Mouse (Mus musculus) embryo, embryonic 10.5 days (tissue): ENCODE measurements at regions not wholly inside any gene's neighbourhood (a gene's known extent, or its start where the extent isn't known, plus 50 kb on each side); places are given as distances from the start of the nearest gene placed in this dataset.

Source experiments
- DNase-seq: peaks from one replicate; pipeline ENCODE4 v3.0.0-alpha.2; 2015; ENCODE audit warnings: low spot score

DNA sequence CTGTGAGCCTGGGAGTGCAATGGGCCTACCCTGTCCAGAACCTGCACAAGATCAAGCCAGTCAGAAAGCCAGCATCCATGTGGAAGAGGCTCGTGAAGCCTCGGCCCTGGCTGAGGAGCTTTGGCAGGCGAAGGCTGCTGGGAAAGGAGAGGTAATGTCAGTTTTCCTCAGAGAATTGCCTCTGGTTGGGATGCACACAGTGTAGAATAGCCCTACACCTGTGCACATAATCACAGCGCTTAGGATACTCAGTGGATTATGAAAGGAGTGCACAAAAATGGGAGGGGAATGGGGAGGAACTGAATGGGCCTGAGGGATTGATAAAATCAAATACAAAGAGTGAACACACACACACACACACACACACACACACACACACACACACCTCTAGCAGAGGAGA is 319.9 kb upstream of the Sphkap start:
- no peak for DNase-seq

DNA sequence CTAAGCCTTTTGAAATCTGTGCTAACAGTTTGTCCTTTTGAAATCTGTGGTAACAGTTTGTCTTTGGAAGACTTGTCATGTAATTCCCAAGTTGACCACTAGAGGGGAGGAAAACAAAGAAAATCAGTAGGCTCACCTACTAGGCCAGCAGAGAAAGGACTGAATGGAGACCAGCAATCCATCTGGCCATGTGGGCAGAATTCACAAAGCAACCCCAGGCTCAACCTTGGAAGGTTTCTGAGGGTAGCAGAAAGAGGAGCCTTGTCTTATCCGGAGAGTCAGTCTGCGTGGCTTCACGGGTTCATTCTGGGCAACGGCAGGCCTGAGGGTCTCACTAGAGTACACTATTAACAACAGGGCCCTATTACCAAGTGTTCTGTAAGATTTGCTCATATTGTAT is 319.2 kb upstream of the Sphkap start:
- DNase-seq: peak; percentile 88

- DNase-seq: no peak
Measured at GRCm38 (mm10) chr1:83723096-83723495, 315.1 kb upstream of the Sphkap start.

DNA sequence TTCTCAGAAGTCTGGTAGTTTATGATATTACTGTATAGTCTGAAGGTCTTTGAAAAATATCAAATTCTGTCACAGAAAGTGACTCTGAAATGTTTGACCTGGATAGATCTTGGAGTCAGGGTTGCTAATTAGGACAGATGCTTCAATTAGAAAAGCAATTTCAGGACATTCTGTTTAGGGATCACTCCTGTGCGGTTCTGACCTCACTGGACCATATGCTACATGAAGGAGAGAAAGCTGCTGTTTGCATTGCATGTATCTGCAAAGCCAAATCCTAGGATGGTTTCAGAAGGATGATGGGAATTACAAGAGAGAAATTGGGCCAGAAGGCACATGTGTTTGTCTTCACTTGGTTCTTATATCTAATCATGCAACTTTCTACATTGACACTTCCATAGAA is 312.2 kb upstream of the Sphkap start:
- DNase-seq: no peak

DNA sequence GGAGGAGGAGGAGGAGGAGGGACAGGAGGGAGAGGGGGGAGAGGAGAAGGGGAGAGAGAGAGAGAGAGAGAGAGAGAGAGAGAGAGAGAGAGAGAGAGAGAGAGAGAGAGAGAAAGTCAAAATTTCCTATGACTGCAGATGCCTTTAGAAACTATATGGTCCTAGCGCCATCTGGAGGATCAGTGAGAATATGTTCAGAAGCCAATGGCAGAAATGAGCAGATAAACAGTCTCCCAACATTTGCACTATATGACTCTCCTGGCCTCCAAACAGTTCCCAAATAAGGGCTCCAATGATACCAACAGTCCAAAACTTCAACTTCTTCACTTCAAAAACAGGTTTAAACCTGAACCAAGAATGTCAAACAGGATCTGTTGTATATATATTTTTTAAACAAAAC is 309.1 kb upstream of the Sphkap start:
- peak; percentile 80 for DNase-seq

DNA sequence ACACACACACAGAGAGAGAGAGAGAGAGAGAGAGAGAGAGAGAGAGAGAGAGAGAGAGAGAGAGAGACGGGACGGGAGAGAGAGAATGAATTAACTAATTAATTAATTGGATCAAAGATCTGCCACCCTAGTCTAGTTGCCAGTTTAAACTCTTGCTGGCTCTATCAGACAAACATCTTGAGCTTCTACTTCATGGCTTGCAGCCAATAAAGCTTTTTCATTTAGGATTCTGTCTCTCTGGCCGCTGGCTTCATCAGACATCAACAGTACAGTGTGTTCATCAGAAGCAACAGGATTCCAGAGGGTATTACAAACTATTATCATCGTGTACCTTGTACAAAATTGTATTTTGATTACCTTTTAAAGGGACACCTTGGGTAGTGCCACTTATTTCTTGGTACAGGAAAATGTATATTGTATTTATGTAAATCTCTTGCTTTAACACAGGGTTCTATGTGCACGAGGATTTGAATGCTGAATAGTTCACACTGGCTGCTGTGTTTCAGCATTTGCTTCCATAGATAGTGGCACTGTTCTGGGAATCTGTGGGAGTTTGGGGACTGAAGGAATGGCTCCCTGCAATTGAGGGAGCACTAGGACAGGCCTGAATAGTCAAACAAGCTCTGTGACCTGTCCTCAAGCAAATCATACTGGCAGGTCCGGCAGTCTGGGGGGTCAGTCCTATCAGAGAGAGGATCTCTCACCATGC is 293.9 kb upstream of the Sphkap start:
- no peak for DNase-seq

- DNase-seq: peak; percentile 14
Measured at GRCm38 (mm10) chr1:83697422-83697821, 289.4 kb upstream of the Sphkap start.

DNA sequence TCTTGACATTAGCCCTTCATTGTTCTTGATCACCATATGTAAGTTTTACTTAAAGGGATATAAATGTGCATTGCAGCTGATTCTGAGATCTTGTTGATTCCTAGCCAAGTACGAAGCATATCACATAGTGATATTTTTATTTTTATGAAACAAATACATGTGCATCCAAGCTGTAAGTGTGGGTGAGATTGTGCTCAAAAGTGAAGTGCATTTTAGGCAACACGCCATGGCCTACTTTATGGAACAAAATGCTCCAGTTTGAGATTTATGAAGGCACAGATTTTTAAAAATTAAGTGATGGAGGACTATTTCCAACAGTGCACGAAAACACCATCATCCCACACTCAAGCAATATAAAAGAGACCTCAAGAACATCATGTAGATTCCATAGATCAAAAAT is 277.2 kb upstream of the Sphkap start:
- no peak for DNase-seq

- DNase-seq: no peak
Measured at GRCm38 (mm10) chr1:83665326-83665725, 257.3 kb upstream of the Sphkap start.

GRCm38 (mm10) chr1:83661808-83662802 is 254.1 kb upstream of the Sphkap start:
- no peak for DNase-seq

GRCm38 (mm10) chr1:83653661-83654060 is 245.7 kb upstream of the Sphkap start:
- no peak for DNase-seq

DNA sequence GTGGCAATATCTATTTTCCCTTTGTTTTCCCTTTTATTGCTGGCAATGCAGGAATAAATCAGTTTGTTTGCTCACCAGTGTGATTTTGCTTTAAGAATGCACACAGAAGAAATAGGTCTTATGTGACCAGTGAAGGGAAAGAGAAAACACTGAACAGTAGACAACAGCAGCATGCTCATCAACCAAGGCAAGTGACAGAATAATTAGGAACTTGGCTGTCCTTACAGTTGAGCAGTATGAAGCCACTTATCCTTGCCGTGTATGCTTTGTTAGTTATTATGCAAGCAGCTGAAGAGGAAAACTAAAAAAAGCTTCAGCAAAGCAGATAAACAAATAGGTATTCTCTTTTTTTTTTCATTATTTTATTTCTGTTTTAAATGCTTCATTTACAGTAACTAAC is 237.6 kb upstream of the Sphkap start:
- no peak for DNase-seq

DNA sequence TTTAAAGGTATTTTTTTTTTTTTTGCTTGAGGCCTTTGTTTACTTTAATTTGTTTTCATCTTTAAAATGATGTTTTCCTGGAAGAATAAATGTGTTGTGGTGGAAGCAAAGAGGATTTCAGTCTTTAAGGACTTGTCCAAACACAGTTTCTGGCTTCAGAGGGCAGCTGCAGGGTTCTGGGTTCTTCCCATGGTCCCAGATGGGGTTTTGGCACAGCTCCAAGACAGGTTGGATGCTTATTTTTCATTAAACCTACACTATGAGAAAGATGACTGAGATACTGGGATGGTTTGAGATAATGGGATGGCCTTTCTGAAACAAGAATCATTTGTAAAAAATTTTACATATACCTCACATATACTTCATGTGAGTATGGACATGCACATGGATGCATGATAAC is 234.7 kb upstream of the Sphkap start:
- no peak for DNase-seq

DNA sequence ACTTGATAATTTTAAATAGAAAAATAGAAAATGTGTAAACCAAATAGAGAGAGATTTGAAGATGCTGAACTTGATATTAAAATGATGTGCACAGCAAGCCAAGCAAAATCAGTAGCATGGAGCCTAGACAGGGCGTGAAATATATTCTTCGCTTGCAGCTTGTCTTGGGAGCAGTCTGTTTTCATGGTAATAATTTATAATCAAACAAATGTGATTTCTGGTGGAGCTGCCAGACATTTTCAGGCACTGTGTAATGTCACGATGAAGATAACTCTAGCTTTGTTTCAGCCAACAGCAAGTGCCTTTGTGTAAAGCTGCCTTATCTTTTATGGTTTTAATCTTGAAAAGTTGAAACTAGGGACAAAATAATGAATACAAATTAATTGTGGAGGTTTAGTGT is 228.1 kb upstream of the Sphkap start:
- DNase-seq: no peak

- no peak for DNase-seq
Measured at GRCm38 (mm10) chr1:83631798-83632197, 223.8 kb upstream of the Sphkap start.

- DNase-seq: no peak
Measured at GRCm38 (mm10) chr1:83631394-83631793, 223.4 kb upstream of the Sphkap start.

- no peak for DNase-seq
Measured at GRCm38 (mm10) chr1:83587258-83587657, 179.3 kb upstream of the Sphkap start.

DNA sequence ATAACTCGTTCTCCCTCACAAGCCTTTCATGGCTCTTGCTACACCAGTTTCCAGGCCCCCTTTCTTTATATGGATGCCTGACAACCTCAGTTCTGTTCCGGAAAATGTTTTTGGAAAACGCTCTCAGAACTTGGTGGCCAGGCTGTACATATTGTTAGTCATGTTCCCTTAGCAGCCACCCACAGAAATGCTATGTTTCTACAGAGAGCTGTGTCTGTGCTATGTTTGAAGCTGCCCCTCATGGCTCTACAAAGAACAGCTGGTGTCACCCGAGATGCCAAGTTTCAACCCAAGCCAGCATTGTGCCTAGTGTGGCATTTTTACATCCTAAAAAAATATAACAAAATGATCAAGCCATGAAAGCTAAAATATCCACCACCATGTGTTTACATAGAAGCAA is 175.0 kb upstream of the Sphkap start:
- no peak for DNase-seq

DNA sequence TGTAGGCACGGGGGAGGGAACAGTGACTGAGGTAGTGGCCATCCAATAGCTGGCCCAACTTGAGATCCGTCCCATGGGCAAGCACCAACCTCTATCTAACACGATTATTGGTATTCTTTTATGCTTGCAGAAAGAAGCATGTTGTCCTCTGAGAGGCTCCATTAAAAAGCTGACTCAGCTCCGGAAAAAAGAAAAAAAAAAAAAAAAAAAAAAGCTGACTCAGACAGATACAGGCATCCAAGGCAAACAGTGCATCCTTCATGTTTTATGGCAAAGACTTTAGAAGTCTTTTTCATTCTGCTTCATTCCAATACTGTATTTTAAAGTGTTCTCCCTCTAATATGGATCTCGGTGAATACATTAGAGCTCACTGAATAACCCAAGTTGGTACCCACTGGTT is 162.0 kb upstream of the Sphkap start:
- no peak for DNase-seq

- no peak for DNase-seq
Measured at GRCm38 (mm10) chr1:83568746-83569145, 160.7 kb upstream of the Sphkap start.

GRCm38 (mm10) chr1:83551617-83552016 is 143.6 kb upstream of the Sphkap start:
- no peak for DNase-seq

DNA sequence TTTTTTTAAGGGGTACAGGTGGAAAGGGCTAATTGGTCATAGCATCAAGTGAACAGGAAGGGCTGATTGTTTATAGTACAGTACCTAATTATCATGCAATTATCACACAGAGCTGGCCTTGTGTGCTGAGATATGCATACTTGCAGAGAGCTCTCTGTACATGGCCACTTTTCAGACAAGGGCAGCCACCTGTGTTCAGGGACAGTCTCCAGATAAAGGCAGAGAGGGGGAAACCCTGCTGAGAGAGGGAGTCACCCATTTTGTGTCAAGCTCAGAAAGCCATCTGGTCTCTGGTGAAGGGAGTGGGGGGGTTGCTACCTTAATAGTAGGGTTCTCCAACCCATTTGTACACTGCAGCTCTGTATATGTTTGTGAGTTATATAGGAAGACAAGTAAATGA is 127.5 kb upstream of the Sphkap start:
- DNase-seq: no peak

DNA sequence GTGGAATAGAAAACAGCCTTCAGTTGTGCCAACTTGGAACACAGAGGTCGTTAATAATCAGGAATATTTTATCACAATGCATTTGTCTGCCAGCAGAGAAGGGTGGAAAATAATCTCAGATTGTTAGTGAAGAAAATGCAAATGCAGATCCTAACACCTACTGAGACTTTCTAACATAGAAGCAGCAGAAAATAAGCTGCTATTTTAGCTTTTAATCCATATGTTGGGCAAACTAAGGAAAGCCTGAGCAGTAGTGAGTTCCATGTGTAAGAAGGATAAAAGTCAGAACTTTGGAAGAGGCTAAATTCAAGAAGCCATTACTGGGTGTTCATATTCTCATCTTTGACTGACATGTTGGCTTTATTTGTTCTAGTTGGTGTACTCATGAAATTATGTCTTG is 119.8 kb upstream of the Sphkap start:
- DNase-seq: no peak
